Mouse (Mus musculus): ENCODE results near the gene Ap1ar.
A peak's percentile ranks its signal among the peaks of the same experiment; 100 is the strongest.

DNA sequence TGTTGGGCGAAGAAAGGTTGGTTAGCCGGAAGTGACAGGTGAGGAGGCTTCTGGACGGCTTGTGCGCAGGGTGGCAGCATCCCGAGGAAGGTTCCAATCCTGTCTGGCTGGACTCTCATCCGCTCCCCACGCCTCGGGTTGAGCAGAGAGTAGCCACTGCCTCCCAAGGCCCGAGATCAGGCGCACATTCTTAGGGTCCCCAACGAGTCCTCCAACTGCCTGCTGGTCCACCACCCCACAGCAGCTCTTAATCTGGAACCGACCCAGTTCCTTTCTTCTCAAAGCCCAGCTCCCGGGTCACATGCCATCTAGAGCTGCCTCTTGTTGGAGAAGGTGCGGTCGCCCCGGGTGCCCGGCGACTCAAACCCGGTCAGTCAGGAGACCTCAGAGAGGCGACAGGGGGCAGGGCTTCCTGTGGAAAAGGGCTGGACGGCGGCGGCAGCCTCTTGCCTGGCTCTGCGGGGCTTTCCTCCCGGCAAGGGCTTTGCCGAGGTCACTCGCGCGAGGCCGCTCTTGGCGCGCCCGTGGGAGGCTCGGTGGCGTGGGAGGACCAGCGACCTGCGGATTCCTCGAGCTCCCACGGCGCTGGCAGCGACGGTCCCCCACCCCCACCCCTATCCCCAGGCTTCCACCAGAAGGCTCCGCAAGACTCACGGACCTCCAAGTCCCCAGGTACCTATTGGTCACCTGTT is 47.7 kb downstream of the Ap1ar start, which contains the start of gene Tifa:
- TF ChIP-seq CTCF (IDR thresholded peaks at IDR 0.05; ENCODE audit: extremely low read depth, insufficient read depth, low read length), result no peak
- TF ChIP-seq POLR2A (IDR thresholded peaks at IDR 0.05; ENCODE audit: extremely low read depth, insufficient read depth, low read length), result 0 out of 2 replicates have a peak, but pooled peaks have one; percentile 23

Data from cortical plate, adult 2 months (tissue).